Mouse (Mus musculus) ES-Bruce4 (cell line): ENCODE data around the gene Bola1. TPM values are rescaled to one million over a fixed set of nuclear protein-coding genes. Genes with fewer than 3 reads are reported as not detected.

Experiments used
- H3K27ac ChIP-seq: 2 replicates; pipeline ENCODE4 v1.5.1; 2012; ENCODE audit warnings: low read length, inconsistent platforms; ENCODE audit not compliant: insufficient read depth
- H3K27me3 ChIP-seq: 2 replicates; pipeline ENCODE4 v1.6.1; 2012; ENCODE audit warnings: mild to moderate bottlenecking, low read length, inconsistent platforms; ENCODE audit not compliant: control insufficient read depth, poor library complexity, insufficient read depth, severe bottlenecking
- H3K36me3 ChIP-seq: 2 replicates; pipeline ENCODE4 v1.6.1; 2012; ENCODE audit warnings: inconsistent platforms, mild to moderate bottlenecking, low read length, moderate library complexity; ENCODE audit not compliant: control insufficient read depth, poor library complexity, insufficient read depth, severe bottlenecking
- H3K4me1 ChIP-seq: one replicate; pipeline ENCODE4 v1.8.1; 2011; ENCODE audit warnings: low read length; ENCODE audit not compliant: control insufficient read depth, insufficient read depth
- H3K4me3 ChIP-seq: 2 replicates; pipeline ENCODE4 v1.5.1; 2011; ENCODE audit warnings: low read depth, mild to moderate bottlenecking, low read length
- H3K9ac ChIP-seq: 2 replicates; pipeline ENCODE4 v1.6.1; 2012; ENCODE audit warnings: low read depth, mild to moderate bottlenecking, inconsistent platforms; ENCODE audit not compliant: poor library complexity, severe bottlenecking
- H3K9me3 ChIP-seq: replicated peaks from 2 replicates; pipeline ENCODE4 v1.6.1; 2012; ENCODE audit warnings: mild to moderate bottlenecking, low read length, inconsistent platforms; ENCODE audit not compliant: control insufficient read depth, poor library complexity, insufficient read depth, severe bottlenecking
- CTCF ChIP-seq: IDR thresholded peaks from one replicate; pipeline ENCODE4 v1.8.1; 2011; ENCODE audit warnings: low read depth, low read length
- EP300 ChIP-seq: IDR thresholded peaks from 2 replicates; pipeline ENCODE4 v1.6.1; 2011; ENCODE audit warnings: low read depth, low read length; ENCODE audit not compliant: insufficient read depth
- POLR2A ChIP-seq: IDR thresholded peaks from one replicate; pipeline ENCODE4 v1.8.1; 2011; ENCODE audit warnings: low read length; ENCODE audit not compliant: insufficient read depth
- polyA plus RNA-seq: library from polyadenylated mRNA; stranded (reverse); fragments of >200 nt; gene quantifications from 2 replicates; pipeline ENCODE4 v1.2.4, GENCODE M21; 2011; ENCODE audit warnings: low read depth; ENCODE audit not compliant: missing spikeins, insufficient read depth, insufficient read length

Bola1 gene
- polyA plus RNA-seq, 1 experiment = 18.1 TPM

DNA sequence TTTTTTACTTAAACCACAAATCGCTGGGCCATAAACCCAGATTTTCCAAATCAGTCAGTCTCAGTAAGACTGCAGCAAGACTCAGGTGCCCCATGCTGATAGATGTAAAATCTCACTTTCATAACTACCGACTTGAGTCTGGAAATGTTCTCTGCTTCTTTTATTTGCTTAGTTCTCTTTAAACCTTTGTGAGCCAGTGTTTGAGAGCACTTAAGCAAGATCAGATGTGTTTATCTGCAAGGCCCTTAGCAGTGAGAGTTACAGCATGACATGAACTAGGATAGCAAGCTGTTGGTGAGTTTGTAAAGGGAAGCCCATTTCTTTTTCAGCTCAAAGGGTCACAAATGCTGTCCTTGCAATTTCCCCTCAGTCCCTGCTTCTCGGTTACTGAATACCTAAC is 37.7 kb upstream of the Bola1 start:
- no peak for TF ChIP-seq CTCF
- TF ChIP-seq EP300 = no peak
- no peak for TF ChIP-seq POLR2A
- Histone ChIP-seq H3K4me3 (no peak overlapping the region), H3K27ac (no peak overlapping the region), H3K4me1 (no peaks in the 10 kb centered on the region), H3K36me3 (no peaks in the 10 kb centered on the region), H3K9ac (no peak overlapping the region), H3K27me3 (no peaks in the 10 kb centered on the region), H3K9me3 (no peaks in the 10 kb centered on the region)

DNA sequence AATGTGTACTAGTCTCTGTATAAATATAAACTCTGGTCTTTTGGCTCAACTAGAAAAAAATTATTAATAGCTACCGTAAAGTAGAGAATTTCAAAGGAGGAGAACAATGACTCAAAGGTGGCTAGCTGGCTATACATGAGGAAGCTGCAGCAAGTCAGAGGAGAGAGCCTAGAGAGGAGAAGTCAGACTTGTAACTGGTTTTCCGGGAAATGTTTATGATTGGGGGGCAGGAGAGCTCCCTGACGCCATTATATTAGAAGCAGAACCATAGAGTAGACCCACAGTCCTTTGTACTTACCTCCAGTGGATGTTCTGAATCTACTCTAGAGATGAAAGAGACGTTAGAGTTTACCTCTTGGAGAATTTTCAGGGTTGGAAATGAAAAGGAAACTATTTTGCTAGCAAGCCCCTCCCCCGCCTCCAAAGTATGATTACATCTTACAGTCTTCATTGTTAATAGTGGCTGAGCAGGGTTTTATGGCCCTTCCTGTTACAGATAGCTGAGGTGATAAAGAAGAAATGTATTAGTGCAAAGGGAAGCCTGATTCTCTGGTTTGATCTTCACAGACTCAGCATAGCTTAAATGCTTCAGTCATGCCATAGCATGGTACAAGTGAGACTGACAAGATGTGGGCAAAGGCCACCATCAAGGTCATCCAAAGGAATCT is 36.6 kb upstream of the Bola1 start:
- 0 out of 2 replicates have a peak overlapping the region, but pooled peaks have one; percentile 63 for H3K9ac ChIP-seq
- no peaks in the 10 kb centered on the region for H3K27me3 ChIP-seq
- H3K4me3 ChIP-seq = no peak overlapping the region
- no peaks in the 10 kb centered on the region for H3K36me3 ChIP-seq
- H3K4me1 ChIP-seq = no peaks in the 10 kb centered on the region
- H3K27ac ChIP-seq = no peak overlapping the region
- no peaks in the 10 kb centered on the region for H3K9me3 ChIP-seq
- TF ChIP-seq CTCF (no peak), POLR2A (no peak), EP300 (no peak)

DNA sequence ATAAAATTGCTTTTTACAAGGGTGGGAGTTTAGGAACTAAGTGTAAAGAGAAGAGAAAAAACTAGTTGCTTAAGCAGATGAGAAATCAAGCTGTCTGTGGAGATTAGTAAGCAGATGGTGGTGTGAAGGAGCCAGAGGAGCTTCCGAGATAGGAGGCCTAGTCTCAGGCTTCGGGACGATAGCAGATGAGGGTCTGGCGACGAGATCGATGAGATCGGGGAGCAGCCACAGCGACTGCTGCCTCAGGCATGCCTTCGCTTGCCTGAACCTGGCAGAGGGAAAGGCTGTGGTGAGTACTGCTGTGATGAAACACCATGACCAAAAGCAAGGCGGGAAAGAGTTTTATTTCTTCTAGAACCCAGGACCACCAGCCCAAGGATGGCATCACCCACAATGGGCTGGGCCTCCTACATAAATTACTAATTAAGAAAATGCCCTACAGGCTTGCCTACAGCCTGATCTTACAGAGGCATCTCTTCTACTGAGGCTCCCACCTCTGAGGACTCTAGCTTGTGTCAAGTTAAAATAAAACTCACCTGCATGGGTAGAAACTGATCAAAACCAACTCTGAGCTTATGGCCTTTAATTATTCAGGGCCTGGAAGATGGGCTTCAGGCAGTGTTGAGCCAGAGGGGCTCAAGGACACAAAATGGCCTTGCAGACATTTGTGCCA is 35.3 kb upstream of the Bola1 start:
- Histone ChIP-seq H3K27ac (peak overlapping the region; percentile 16; the same call in 1 of the 2 replicates), H3K36me3 (no peaks in the 10 kb centered on the region), H3K9ac (peak overlapping the region; percentile 63), H3K4me1 (no peaks in the 10 kb centered on the region), H3K4me3 (peak overlapping the region; percentile 65), H3K27me3 (no peaks in the 10 kb centered on the region), H3K9me3 (no peaks in the 10 kb centered on the region)
- TF ChIP-seq POLR2A (no peak), CTCF (no peak), EP300 (peak; percentile 89)

DNA sequence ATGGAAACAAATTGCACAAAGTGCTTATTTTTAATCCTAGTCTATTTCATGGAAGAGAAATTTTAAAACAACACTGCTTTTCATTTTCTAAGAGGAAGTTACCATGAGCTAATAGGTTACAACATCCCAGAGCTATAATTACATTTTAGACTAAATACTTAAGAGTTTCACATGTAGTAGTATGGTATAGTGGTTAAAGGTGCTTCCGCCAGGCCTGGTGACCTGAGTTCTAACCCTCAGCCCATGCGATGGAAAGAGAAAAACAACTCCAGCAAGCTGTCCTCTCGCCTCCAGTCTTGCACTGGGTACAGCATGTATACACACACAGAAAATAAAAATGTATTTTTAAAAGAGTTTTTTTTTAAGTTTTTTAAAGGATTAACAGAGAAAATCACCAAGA is 32.3 kb upstream of the Bola1 start:
- H3K27ac ChIP-seq = no peak overlapping the region
- no peak for TF ChIP-seq CTCF
- TF ChIP-seq POLR2A = no peak
- H3K9me3 ChIP-seq = no peaks in the 10 kb centered on the region
- H3K9ac ChIP-seq = no peak overlapping the region
- H3K4me3 ChIP-seq = no peak overlapping the region
- H3K27me3 ChIP-seq = no peaks in the 10 kb centered on the region
- H3K36me3 ChIP-seq = peaks cover 7% of the 10 kb centered on the region; the same call in 1 of the 2 replicates
- no peaks in the 10 kb centered on the region for H3K4me1 ChIP-seq

- Histone ChIP-seq H3K4me3 (no peak overlapping the region), H3K4me1 (no peaks in the 10 kb centered on the region), H3K27me3 (no peaks in the 10 kb centered on the region), H3K9me3 (no peaks in the 10 kb centered on the region), H3K27ac (no peak overlapping the region), H3K9ac (no peak overlapping the region), H3K36me3 (peaks cover 7% of the 10 kb centered on the region; the same call in 1 of the 2 replicates)
- no peak for TF ChIP-seq EP300
- TF ChIP-seq CTCF = no peak
Measured at GRCm38 (mm10) chr3:96250890-96251289, 31.4 kb upstream of the Bola1 start.

GRCm38 (mm10) chr3:96249034-96249345 is 29.5 kb upstream of the Bola1 start:
- no peak for TF ChIP-seq CTCF
- no peak for TF ChIP-seq POLR2A
- TF ChIP-seq EP300 = no peak
- no peaks in the 10 kb centered on the region for H3K4me1 ChIP-seq

More at GRCm38 (mm10) chr3:96249034-96249345, 29.5 kb upstream of the Bola1 start:
- H3K27me3 ChIP-seq = no peaks in the 10 kb centered on the region
- no peak overlapping the region for H3K27ac ChIP-seq
- H3K9me3 ChIP-seq = no peaks in the 10 kb centered on the region
- H3K9ac ChIP-seq = peak overlapping the region; percentile 99; the same call in 1 of the 2 replicates
- H3K4me3 ChIP-seq = no peak overlapping the region
- peaks cover 7% of the 10 kb centered on the region; the same call in 1 of the 2 replicates for H3K36me3 ChIP-seq
